Mouse (Mus musculus) erythroblast, embryonic 14.5 days (primary cell): ENCODE data around the gene Aldh1a1.

Source experiments
- GATA1 ChIP-seq: IDR thresholded peaks from 2 replicates; pipeline ENCODE4 v1.6.1; 2012; ENCODE audit warnings: low read length, inconsistent platforms, mixed read lengths
- TAL1 ChIP-seq: IDR thresholded peaks from 3 replicates; pipeline ENCODE4 v1.6.1; 2012; ENCODE audit warnings: low read length, inconsistent platforms, mixed read lengths

GRCm38 (mm10) chr19:20644346-20644745 is 151.8 kb downstream of the Aldh1a1 start:
- TF ChIP-seq GATA1, result no peak
- TF ChIP-seq TAL1, result no peak
